Mouse (Mus musculus): ENCODE measurements at regions not wholly inside any gene's neighbourhood (a gene's known extent, or its start where the extent isn't known, plus 50 kb on each side); places are given as distances from the start of the nearest gene placed in this dataset.

- TF ChIP-seq ETS1 (IDR thresholded peaks at IDR 0.05; ENCODE audit: low read depth, low read length) (no peak), MAFK (IDR thresholded peaks at IDR 0.05; ENCODE audit: borderline replicate concordance, low read depth, low read length) (no peak), POLR2AphosphoS5 (IDR thresholded peaks at IDR 0.05; ENCODE audit: borderline replicate concordance, low read depth, low read length) (no peak), MEF2A (IDR thresholded peaks at IDR 0.05; ENCODE audit: extremely low read depth, insufficient replicate concordance, low read depth, low read length, poor library complexity, severe bottlenecking) (no peak), CTCF (IDR thresholded peaks at IDR 0.05 in 2 of 3, conservative IDR thresholded peaks at IDR 0.05 in 1 of 3; ENCODE audit: control insufficient read depth in 1 of 3, insufficient read depth in 1 of 3, low read depth in 2 of 3, low read length in 3 of 3, poor library complexity in 1 of 3, severe bottlenecking in 1 of 3) (no peak), ZKSCAN1 (IDR thresholded peaks at IDR 0.05; ENCODE audit: low read depth, low read length) (no peak), TCF12 (IDR thresholded peaks at IDR 0.05; ENCODE audit: low read depth, low read length) (no peak), CHD2 (IDR thresholded peaks at IDR 0.05; ENCODE audit: low read length) (no peak), USF1 (IDR thresholded peaks at IDR 0.05; ENCODE audit: low read depth, low read length) (no peak)
These were observed 278.7 kb downstream of the Plk2 start for GRCm38 (mm10) chr13:110673536-110673935.
